Mouse (Mus musculus): ENCODE measurements around the gene Selp. TPM values are rescaled to one million over a fixed set of nuclear protein-coding genes. Genes with fewer than 3 reads are reported as not detected.

Selp gene
- polyA plus RNA-seq, 1 experiment from 2014 or later = not detected

GRCm38 (mm10) chr1:164187002-164187560 is 72.0 kb downstream of the Selp start:
- Histone ChIP-seq H3K4me1 (replicated peaks) (0 out of 2 replicates have a peak, but pooled peaks cover 3% of the 10 kb centered on the region), H3K27ac (replicated peaks) (no peak overlapping the region), H3K9ac (no peak overlapping the region), H3K4me2 (no peak overlapping the region), H3K9me3 (no peaks in the 10 kb centered on the region), H3K4me3 (no peak overlapping the region), H3K36me3 (no peaks in the 10 kb centered on the region), H3K27me3 (no peaks in the 10 kb centered on the region)
- 95% methylated on average over 1 of the region's 1 CpGs for WGBS
- no peak for ATAC-seq (ENCODE audit: low FRiP score, low read depth)

GRCm38 (mm10) chr1:164199551-164199950 is 84.5 kb downstream of the Selp start:
- Histone ChIP-seq H3K27me3 (no peaks in the 10 kb centered on the region), H3K4me1 (replicated peaks) (no peaks in the 10 kb centered on the region), H3K9ac (no peak overlapping the region), H3K9me3 (no peaks in the 10 kb centered on the region), H3K4me2 (no peak overlapping the region), H3K36me3 (no peaks in the 10 kb centered on the region), H3K27ac (replicated peaks) (no peak overlapping the region), H3K4me3 (no peak overlapping the region)
- no peak for ATAC-seq (ENCODE audit: low FRiP score, low read depth)
- WGBS = 90% methylated on average over 4 of the region's 4 CpGs

Other genes starting within 250 kb of the Selp start
- gene Scyl3, start 186.2 kb upstream of the Selp start, polyA plus RNA-seq (2015; fragmentation: Nextera tagmentation; extraction: Ambion mirVana) = 14.5 and 16.9 TPM in 2 replicates
- gene BC055324, start 120.5 kb upstream of the Selp start, polyA plus RNA-seq (2015; fragmentation: Nextera tagmentation; extraction: Ambion mirVana) = 5.4 and 6.3 TPM in 2 replicates
- 6.6 and 6.9 TPM in 2 replicates for gene Mettl18, start 120.4 kb upstream of the Selp start, polyA plus RNA-seq (2015; fragmentation: Nextera tagmentation; extraction: Ambion mirVana)
- not detected in 2 replicates for gene Sele, start 67.0 kb upstream of the Selp start, polyA plus RNA-seq (2015; fragmentation: Nextera tagmentation; extraction: Ambion mirVana)
- 0.22 and 0.34 TPM in 2 replicates for gene Sell, start 53.3 kb upstream of the Selp start, polyA plus RNA-seq (2015; fragmentation: Nextera tagmentation; extraction: Ambion mirVana)
- 0.10 and 0.19 TPM in 2 replicates for gene F5, start 36.6 kb downstream of the Selp start, polyA plus RNA-seq (2015; fragmentation: Nextera tagmentation; extraction: Ambion mirVana)
- 8.4 and 9.4 TPM in 2 replicates for gene Slc19a2, start 133.8 kb downstream of the Selp start, polyA plus RNA-seq (2015; fragmentation: Nextera tagmentation; extraction: Ambion mirVana)
- 24.0 and 26.9 TPM in 2 replicates for gene Ccdc181, start 160.3 kb downstream of the Selp start, polyA plus RNA-seq (2015; fragmentation: Nextera tagmentation; extraction: Ambion mirVana)
- gene Nme7, start 188.9 kb downstream of the Selp start, polyA plus RNA-seq (2015; fragmentation: Nextera tagmentation; extraction: Ambion mirVana) = 32.5 and 32.9 TPM in 2 replicates
- gene Blzf1, start 192.2 kb downstream of the Selp start, polyA plus RNA-seq (2015; fragmentation: Nextera tagmentation; extraction: Ambion mirVana) = 30.3 and 31.9 TPM in 2 replicates

Data from hindbrain, embryonic 15.5 days (tissue).